Mouse (Mus musculus): ENCODE data around the gene Rsph6a.

The Rsph6a gene

GRCm38 (mm10) chr7:19054047-19054776 is at the start of gene Rsph6a:
Gene Rsph6a, plus strand, starts transcription at chr7:19054690.
- no peak for DNase-seq

GRCm38 (mm10) chr7:19005417-19006121 is 48.9 kb upstream of the Rsph6a start:
- no peak for DNase-seq

- DNase-seq: peak; percentile 48 to 61
Measured at GRCm38 (mm10) chr7:19006476-19006875, 48.0 kb upstream of the Rsph6a start.

GRCm38 (mm10) chr7:19007026-19007977 is 47.2 kb upstream of the Rsph6a start:
- no peak for DNase-seq

- no peak for DNase-seq
Measured at GRCm38 (mm10) chr7:19010581-19010980, 43.9 kb upstream of the Rsph6a start.

- DNase-seq: no peak
Measured at GRCm38 (mm10) chr7:19012025-19012621, 42.4 kb upstream of the Rsph6a start.

DNA sequence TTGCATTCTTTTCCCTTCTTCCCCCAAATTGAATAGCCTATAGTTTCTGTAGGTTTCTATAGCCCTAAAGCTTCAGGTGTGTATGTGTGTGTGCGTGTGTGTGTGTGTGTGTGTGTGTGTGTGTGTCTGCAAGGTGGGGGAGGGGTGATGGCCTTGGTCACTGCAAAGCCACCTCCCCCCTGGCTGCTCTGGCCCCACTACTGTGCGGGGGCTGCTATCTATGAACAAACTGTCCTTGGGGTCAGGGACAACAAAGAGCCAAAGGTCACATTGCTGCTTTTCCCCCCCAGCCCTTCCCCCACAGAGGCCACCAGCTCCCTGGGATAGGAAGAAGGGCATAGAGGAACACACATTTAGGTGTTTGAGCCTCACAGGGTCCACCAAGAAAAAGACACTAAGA is 41.6 kb upstream of the Rsph6a start:
- DNase-seq: no peak

GRCm38 (mm10) chr7:19014452-19014851 is 40.0 kb upstream of the Rsph6a start:
- DNase-seq: no peak

DNA sequence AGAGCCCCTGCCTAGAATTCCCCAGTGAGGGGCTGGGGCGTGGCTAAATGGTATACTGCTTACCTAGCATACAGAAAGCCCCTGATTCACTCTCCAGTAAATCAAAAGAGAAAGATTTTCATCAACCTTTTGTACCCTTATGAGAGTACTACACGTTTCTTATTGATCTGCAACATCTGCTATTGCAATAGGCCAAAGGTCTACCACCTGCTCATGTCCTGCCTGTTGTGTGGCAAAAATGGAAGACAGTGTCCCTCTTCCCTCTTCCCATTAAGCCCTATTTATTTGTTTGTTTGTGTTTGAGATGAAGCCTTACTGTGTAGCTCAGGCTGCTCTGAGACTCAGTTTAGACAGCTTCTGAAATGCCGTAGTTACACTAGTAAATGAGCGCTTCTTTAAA is 38.4 kb upstream of the Rsph6a start:
- no peak for DNase-seq

- no peak for DNase-seq
Measured at GRCm38 (mm10) chr7:19017909-19018308, 36.6 kb upstream of the Rsph6a start.

DNA sequence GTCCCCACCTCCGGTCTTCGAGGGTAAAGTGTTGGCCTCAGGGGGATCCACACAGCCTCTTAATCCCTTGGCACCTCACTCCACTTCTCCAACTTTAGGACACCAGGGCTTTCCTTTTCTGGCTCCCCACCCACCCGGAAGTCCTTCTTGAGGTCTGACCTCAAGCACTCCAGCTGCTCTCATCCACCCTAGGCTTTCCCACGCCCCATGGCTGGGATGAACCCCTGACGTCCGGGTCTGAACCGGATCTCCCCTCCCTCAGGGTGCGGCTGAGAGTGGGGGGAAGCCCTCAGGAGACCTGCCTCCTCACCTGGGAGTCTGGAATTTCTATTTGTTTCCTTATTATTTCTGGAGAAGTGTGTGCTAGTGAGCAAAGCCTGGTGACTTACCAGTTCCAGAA is 33.4 kb upstream of the Rsph6a start:
- DNase-seq: no peak

DNA sequence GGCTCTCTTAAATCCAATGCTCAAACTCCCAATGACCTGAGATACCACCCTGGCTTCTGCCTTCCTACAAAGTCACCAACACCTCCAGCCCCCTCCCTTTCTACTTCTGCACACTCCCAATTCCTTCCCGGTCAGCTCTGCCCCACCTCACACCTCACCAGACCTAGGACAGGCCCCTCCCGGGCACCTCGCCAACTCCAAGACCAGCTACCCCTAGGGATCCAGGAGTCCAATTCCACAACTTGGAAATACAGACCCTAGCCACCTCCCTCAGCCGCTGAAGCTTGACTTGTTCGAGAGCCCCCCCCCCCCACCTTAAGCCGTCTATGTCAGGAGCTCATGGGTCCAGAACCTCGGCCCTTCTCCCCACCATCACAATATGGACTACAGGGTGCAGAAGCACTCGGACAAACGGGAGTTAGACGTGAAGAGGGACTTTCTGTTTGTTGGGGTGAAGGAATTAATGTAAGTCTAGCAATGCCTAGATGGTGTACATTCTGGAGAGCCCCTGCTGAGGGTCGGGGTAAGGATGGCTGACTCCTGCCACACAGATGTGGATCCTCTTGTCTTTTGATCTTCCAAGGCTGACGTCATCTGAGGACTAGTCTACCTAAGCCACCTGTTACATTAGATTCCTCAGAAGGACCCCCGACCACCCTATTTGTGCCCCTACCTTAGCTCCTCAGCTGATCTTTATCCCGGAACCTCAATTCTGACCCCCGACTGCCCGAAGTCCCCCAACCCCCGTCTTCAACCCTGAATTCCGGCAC is 32.1 kb upstream of the Rsph6a start:
- no peak for DNase-seq

DNA sequence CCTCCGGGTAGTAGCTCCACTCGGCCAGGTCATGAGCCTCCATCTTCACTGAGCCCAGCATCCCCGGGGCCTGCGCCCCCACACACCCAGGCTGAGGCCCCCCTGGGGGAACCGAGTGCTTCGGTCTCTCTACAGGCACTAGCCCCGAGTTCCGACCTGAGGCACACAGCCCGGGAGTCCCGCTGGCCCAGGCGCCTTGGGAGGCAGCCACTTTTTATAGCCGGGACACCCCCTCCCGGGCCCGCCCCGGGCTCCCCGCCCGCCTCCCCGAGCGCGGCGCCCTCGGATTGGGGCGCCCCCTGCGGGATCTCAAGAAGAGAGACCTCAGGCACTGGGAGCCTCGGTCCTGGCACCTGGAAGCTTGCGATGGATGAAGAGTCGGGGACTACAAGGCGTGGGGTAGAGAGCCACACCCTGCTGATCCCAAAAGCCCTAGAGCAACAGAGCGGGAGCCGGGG is 31.1 kb upstream of the Rsph6a start, which contains the start of gene Foxa3:
Foxa3 (minus strand) TSS at position 182 of the 458 bp plus-strand sequence.
- peak; percentile 39 to 53 for DNase-seq

DNA sequence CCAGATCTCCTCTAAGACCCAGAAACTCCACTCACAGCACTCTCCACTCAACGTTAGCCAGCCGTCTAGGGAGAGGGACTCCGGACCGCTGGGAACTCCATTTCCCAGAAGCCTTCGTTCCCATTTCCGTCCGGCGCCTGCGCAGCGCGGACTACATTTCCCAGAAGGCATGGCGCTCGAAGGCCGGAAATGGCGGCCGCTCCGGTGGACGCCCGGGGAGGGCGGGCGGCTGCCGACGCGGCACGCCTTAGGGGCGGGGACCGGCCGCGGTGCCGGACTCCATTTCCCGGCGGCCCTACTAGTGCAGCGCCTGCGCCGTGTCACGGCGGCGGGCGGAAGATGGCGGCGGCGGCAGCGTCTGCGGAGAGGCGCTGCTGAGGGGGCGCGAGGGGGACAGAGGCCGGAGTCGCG is 30.4 kb upstream of the Rsph6a start, which contains the start of gene Sympk:
Sympk (plus strand) TSS at position 282 of the 411 bp plus-strand sequence.
- DNase-seq: peak; percentile 93 to 94

DNA sequence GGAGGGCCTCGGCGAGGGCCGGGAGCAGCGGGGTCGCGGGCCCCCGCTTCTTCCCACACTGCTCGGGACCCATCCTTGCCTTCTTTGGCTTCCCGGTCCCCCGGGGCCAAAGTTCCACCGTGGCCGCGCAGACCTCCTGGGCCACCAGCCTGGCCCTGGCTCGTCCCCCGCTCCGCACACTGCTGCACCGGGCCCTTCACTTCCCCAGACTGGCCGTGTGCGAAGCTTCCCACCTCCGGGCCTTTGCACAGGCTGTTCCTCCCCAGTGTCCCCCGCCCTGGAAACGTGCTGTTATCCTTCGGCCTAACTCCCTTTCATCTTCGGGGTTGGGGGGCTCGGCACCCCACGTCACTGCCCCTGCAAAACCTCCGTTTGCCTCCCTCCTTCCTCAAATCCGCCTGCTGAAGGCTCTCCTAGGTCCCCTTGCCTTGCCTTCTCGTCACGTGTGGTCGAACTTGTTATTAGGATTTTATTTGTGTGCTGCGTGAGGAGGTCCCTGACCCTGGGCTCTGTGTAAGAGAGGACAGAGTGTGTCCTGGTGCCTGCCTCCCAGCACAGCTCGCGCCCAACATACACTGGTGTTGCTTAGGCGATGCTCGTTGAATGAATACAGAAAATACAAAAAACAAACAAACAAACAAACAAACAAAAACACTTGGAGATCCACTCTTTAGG is 29.8 kb upstream of the Rsph6a start:
- DNase-seq: peak; percentile 49 to 51

GRCm38 (mm10) chr7:19028067-19028466 is 26.4 kb upstream of the Rsph6a start:
- DNase-seq: no peak

DNA sequence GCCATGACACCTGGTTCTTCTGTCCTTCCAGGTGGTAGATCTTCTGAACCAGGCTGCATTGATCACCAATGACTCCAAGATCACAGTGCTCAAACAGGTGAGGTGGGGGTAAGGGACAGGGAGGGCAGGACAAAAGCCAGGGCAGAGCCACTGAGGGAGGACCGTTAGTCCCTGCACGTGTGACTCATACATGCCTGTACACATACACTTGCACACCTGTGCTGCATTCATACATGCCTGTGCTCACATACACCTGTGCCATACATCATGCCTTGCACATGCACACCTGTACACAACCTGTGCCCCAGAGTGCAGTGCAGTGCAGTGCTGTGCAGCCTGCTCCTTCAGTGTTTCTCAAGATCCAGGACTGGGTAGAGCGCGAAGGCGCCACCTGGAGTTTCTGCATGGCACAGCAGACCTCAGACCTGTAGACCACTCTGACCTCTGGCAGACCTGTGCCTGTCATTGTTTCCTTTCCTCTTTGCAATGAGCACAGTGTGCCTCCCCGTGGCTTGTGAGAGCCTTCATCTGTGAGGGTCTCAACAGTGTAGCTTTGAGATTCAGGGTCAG is 25.3 kb upstream of the Rsph6a start:
- peak; percentile 31 to 32 for DNase-seq

DNA sequence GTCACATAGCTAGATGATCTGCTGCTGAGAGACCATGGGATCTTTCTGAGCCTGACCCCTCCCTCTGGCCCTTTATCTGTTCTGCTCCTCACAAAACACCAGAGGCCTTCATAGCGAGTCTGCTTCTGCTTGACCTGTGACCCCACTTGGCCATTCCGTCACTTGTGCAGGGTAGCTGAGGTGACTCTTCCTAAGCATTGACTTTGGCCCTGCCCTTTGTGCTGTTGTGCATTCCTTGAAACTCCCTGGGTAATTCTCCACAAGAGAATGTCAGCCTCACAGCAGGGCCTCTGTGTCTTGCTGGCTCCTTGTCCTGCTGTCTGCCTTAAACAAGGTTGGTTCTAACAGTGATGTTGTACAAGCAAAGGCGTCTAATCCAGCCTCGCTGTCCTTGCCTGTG is 22.8 kb upstream of the Rsph6a start:
- no peak for DNase-seq

DNA sequence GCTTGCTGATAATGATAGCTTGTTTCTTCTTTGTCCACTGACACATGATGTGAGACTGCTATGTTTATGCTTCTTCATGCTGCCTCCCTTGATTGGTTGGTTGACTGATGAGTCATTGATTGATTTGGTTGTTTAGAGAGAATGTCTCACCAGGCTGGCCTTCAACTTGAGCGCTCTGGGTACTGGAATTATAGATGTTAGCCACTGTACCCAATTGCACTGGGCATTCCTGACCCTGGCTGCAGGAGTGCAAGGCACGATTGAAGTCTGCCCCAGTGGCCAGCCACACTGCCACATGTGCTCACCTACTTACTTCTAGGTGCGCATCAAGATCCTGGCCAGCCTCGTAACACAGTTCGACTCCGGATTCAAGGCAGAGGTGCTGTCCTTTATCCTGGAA is 9.9 kb upstream of the Rsph6a start:
- no peak for DNase-seq

DNA sequence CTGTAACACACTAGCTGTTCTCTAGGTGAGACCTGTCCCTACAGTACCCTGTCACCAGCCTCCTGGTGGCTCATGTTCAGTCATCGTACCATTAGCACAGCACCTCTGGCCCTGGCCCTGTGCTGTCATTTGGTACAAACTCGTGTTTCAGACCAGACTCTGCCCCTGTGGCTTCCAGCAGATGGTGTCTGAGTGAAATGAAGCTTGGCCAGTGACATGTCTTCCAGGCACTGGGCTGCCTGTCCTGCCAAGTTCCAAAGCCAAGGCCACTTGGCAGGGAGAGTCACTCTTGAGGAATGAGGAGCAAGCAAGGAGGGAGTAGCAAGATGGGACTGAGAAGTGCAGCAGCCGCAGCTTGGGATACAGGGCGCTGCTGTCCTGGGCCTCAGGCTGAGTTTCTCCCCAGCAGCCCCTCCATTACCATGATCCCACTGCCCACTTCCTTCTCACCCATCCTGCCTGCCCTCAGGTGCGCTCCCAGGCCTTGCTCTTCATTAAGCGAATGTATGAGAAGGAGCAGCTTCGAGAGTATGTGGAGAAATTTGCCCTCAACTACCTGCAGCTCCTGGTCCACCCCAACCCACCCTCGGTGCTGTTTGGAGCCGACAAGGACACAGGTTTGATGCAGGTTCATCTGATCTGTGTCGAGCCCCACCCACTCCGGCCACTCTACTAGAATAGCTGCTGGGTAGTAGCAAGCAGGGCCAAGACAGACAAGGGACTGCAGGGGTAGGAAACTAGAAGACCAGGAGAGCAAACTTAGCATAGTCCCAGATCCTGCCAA is 8.0 kb upstream of the Rsph6a start:
- DNase-seq: no peak

Data from thymus, adult 18-20 months (tissue).